10 mouse cellular contexts compared by ENCODE assay signal in the genomic region with DNA sequence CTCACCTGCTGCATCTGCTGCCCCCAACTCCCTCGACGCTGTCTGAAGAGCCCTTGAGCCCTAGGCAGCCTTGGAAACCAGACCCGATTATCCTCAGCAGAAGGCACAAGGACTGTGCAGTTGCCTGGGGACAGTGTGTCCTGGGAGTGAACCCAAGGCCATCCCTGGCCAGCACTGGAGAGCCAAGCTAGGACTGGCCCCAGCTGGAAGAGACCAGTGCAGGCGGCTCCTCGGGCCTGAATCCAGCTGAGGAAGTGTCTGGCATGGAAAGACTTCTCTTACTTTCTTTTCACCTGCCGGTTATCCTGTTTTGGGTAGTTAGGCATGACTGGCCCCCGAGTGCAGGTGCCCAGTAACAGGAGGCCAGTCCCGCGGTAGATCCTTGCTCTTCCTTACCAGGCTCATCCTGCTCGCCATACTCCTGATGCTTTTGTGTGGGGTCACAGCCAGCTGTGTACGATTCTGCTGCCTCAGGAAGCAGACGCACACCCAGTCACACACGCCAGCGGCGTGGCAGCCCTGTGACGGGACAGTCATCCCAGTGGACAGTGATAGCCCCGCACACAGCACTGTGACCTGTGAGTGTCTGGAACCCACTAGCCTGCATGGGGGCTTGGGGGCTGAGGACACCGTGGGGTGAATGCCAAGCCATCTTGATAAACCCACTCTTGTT. TPM values are rescaled to one million over a fixed set of nuclear protein-coding genes. Genes with fewer than 3 reads are reported as not detected.
DNase-seq lines count a peak whose midpoint lies in the region; ATAC-seq lines count a peak whose summit lies in the region.
"Had no signal": no experiment of that assay in that cellular context is flagged by ENCODE, and none has a peak within 500 bp of the region (broad histone marks: within the 10 kb centered on the region; RNA-seq: fewer than 3 reads in every experiment).

No protein-coding gene starts in this region.

- H3K4me2 ChIP-seq in kidney, embryonic 14.5 days (replicated peaks; ENCODE audit: low read depth, low read length): no peak overlapping the region

- no peaks in the 10 kb centered on the region for H3K4me1 ChIP-seq in kidney, embryonic 14.5 days (ENCODE audit: control insufficient read depth, insufficient read depth, low read length)

- no peaks in the 10 kb centered on the region for H3K9me3 ChIP-seq in kidney, embryonic 14.5 days (ENCODE audit: control insufficient read depth, low read length)

- peak; percentile 38; the same call in 1 of the 2 replicates for ATAC-seq in frontal cortex, adult (ENCODE audit: low TSS enrichment)
- peak; percentile 36; the same call in 1 of the 2 replicates for ATAC-seq in kidney, embryonic 14.5 days (ENCODE audit: low FRiP score, low TSS enrichment)

- no peaks in the 10 kb centered on the region for H3K36me3 ChIP-seq in kidney, embryonic 14.5 days (ENCODE audit: control insufficient read depth, insufficient read depth, low read length)

- H3K27me3 ChIP-seq in kidney, embryonic 14.5 days (ENCODE audit: control insufficient read depth, insufficient read depth, low read length): no peaks in the 10 kb centered on the region

- H3K9ac ChIP-seq in kidney, embryonic 14.5 days (ENCODE audit: low read depth, low read length): no peak overlapping the region

- no peak for DNase-seq in frontal cortex, adult 2 months (ENCODE audit: extremely low spot score in 1 of 2, low spot score in 1 of 2)
- peak; percentile 51 to 62 for DNase-seq in right cerebral cortex, postnatal 10 days (ENCODE audit: low spot score in 2 of 2)
- no peak for DNase-seq in right cerebral cortex, postnatal 14 days
- DNase-seq in testis, postnatal 14 days (ENCODE audit: low spot score): peak; percentile 82
- DNase-seq in urinary bladder, postnatal 4 days (ENCODE audit: low spot score in 2 of 2): no peak
- no peak for DNase-seq in thymus, postnatal 14 days

- H3K4me3 ChIP-seq in kidney, embryonic 14.5 days (ENCODE audit: low read length): no peak overlapping the region

- no peak overlapping the region for H3K27ac ChIP-seq in kidney, embryonic 14.5 days (ENCODE audit: low read depth, low read length)

- WGBS in kidney, embryonic 14.5 days: 78% methylated on average over 18 of the region's 18 CpGs

RNA-seq across cellular contexts. Expression of a gene that starts 0.8 kb away (rescaled TPM):
- polyA plus RNA-seq in frontal cortex, adult 2 months (2012; rRNA removed): 1.0 and 1.2 TPM in 2 replicates
- 0.44 and 0.57 TPM in 2 replicates for polyA plus RNA-seq in kidney, embryonic 14.5 days (2014; fragmentation: Nextera tagmentation; extraction: Ambion mirVana)
- polyA plus RNA-seq: liver, adult 2 months; stomach, embryonic 14.5 days had no signal

RNA-seq across cellular contexts. Expression of a gene that starts 21.4 kb away (rescaled TPM):
- polyA plus RNA-seq in frontal cortex, adult 2 months (2012; rRNA removed): 693 and 705 TPM in 2 replicates
- polyA plus RNA-seq in kidney, embryonic 14.5 days (2014; fragmentation: Nextera tagmentation; extraction: Ambion mirVana): 493 and 553 TPM in 2 replicates

Comparison
In these comparisons a context has a peak if more than half of its experiments do, and no peak if none do; other contexts are left out.
1. DNase-seq: peak in right cerebral cortex, postnatal 10 days (2 of 2) and testis, postnatal 14 days (single experiment); none in frontal cortex, adult 2 months (0 of 2), right cerebral cortex, postnatal 14 days (single experiment), urinary bladder, postnatal 4 days (0 of 2) and thymus, postnatal 14 days (single experiment).